Mouse (Mus musculus) limb, embryonic 14.5 days (tissue): Measurements from ENCODE around the gene Gm37419. TPM values are rescaled to one million over a fixed set of nuclear protein-coding genes. Genes with fewer than 3 reads are reported as not detected.

Source experiments
- ATAC-seq: fragments of 200-750 bp; cut with Nextera tagmentation; 2 replicates; pipeline ENCODE4 v1.8.0; 2017; ENCODE audit warnings: low read depth, moderate number of reproducible peaks, moderate TSS enrichment; ENCODE audit not compliant: low FRiP score
- DNase-seq: peaks from one replicate; pipeline ENCODE4 v3.0.0-alpha.2; 2015; ENCODE audit warnings: low spot score
- H3K27ac ChIP-seq: fragments of 300-500 bp; sonication (generic); replicated peaks from 2 replicates; pipeline ENCODE4 v1.5.1; 2014; ENCODE audit warnings: low read depth, mild to moderate bottlenecking, low read length, moderate library complexity, mixed read lengths
- H3K27me3 ChIP-seq: fragments of 300-500 bp; sonication (generic); 2 replicates; pipeline ENCODE4 v1.6.1; 2014; ENCODE audit warnings: low read length, mixed read lengths; ENCODE audit not compliant: control insufficient read depth, insufficient read depth
- H3K36me3 ChIP-seq: fragments of 300-500 bp; sonication (generic); 2 replicates; pipeline ENCODE4 v1.6.1; 2014; ENCODE audit warnings: mild to moderate bottlenecking, low read length, moderate library complexity, mixed read lengths; ENCODE audit not compliant: control insufficient read depth, insufficient read depth
- H3K4me1 ChIP-seq: fragments of 300-500 bp; sonication (generic); 2 replicates; pipeline ENCODE4 v1.6.1; 2014; ENCODE audit warnings: antibody characterized with exemption, low read length, mixed read lengths; ENCODE audit not compliant: control insufficient read depth, insufficient read depth
- H3K4me2 ChIP-seq: fragments of 300-500 bp; sonication (generic); replicated peaks from 2 replicates; pipeline ENCODE4 v1.6.1; 2014; ENCODE audit warnings: low read depth, mild to moderate bottlenecking, low read length, moderate library complexity; ENCODE audit not compliant: severe bottlenecking
- H3K4me3 ChIP-seq: fragments of 300-500 bp; sonication (generic); replicated peaks from 2 replicates; pipeline ENCODE4 v1.5.1; 2014; ENCODE audit warnings: low read length
- H3K9ac ChIP-seq: fragments of 300-500 bp; sonication (generic); 2 replicates; pipeline ENCODE4 v1.6.1; 2014; ENCODE audit warnings: mild to moderate bottlenecking, low read depth, low read length, moderate library complexity; ENCODE audit not compliant: severe bottlenecking
- H3K9me3 ChIP-seq: fragments of 300-500 bp; sonication (generic); 2 replicates; pipeline ENCODE4 v1.6.1; 2016; ENCODE audit warnings: low read length; ENCODE audit not compliant: control insufficient read depth
- POLR2A ChIP-seq: fragments of 200-500 bp; IDR thresholded peaks from 2 replicates; pipeline ENCODE4 v1.8.0; 2012; ENCODE audit warnings: inconsistent platforms, mild to moderate bottlenecking, moderate library complexity, borderline replicate concordance; ENCODE audit not compliant: insufficient read depth, insufficient read length; ENCODE audit errors: extremely low read depth
- WGBS: fragments of 180-500 bp; shearing (Covaris S2); extraction: QIAGEN DNeasy Blood & Tissue Kit; methylation state at CpG from one replicate; pipeline ENCODE4 v1.1.7; 2014; 5-methylcytosine and 5-hydroxymethylcytosine counted together
- polyA plus RNA-seq, 2 experiments: library from polyadenylated mRNA; depleted of rRNA in 1 of 2; stranded (reverse) in 1 of 2; unstranded in 1 of 2; fragments of >200 nt; fragmentation: Nextera tagmentation in 1 of 2; extraction: Ambion mirVana in 1 of 2; gene quantifications; 2 replicates each; pipeline versions ENCODE4 v1.2.1 to v1.2.3; 2012 to 2014

Gm37419 gene
- polyA plus RNA-seq, 2 experiments, result not detected

- Histone ChIP-seq H3K4me3 (peak overlapping the region; percentile 72), H3K9ac (peak overlapping the region; percentile 85), H3K27ac (peak overlapping the region; percentile 99), H3K9me3 (no peaks in the 10 kb centered on the region), H3K27me3 (no peaks in the 10 kb centered on the region; the same call in 1 of the 2 replicates), H3K36me3 (no peaks in the 10 kb centered on the region), H3K4me2 (peak overlapping the region; percentile 97), H3K4me1 (peaks cover 38% of the 10 kb centered on the region)
- no peak for DNase-seq
- under 1% methylated on average over 55 of the region's 64 CpGs for WGBS
- no peak for ATAC-seq
- no peak for TF ChIP-seq POLR2A
Measured at GRCm38 (mm10) chr16:23987341-23988156, 733 bp upstream of the Gm37419 start.

- Histone ChIP-seq H3K4me3 (peak overlapping the region; percentile 72), H3K4me2 (peak overlapping the region; percentile 97), H3K9me3 (no peaks in the 10 kb centered on the region), H3K36me3 (no peaks in the 10 kb centered on the region), H3K27ac (peak overlapping the region; percentile 99), H3K27me3 (no peaks in the 10 kb centered on the region; the same call in 1 of the 2 replicates), H3K9ac (peak overlapping the region; percentile 85), H3K4me1 (peaks cover 35% of the 10 kb centered on the region)
- no peak for DNase-seq
- TF ChIP-seq POLR2A, result no peak
- under 1% methylated on average over 13 of the region's 13 CpGs for WGBS
- ATAC-seq, result no peak
Measured at GRCm38 (mm10) chr16:23988157-23988465, 171 bp upstream of the Gm37419 start.

GRCm38 (mm10) chr16:23989209-23990160, 1.2 kb downstream of the Gm37419 start:
- DNase-seq, result peak; percentile 68
- H3K36me3 ChIP-seq, result no peaks in the 10 kb centered on the region
- H3K9me3 ChIP-seq, result no peaks in the 10 kb centered on the region
- H3K9ac ChIP-seq, result peak overlapping the region; percentile 85
- peak overlapping the region; percentile 97 for H3K4me2 ChIP-seq
- peak overlapping the region; percentile 72 for H3K4me3 ChIP-seq
- peak overlapping the region; percentile 99 for H3K27ac ChIP-seq
- peaks cover 39% of the 10 kb centered on the region for H3K4me1 ChIP-seq
- no peak for TF ChIP-seq POLR2A
- no peak for ATAC-seq
- H3K27me3 ChIP-seq, result no peaks in the 10 kb centered on the region; the same call in 1 of the 2 replicates
- WGBS, result 3% methylated on average over 25 of the region's 25 CpGs

GRCm38 (mm10) chr16:23990161-23990970, 2.1 kb downstream of the Gm37419 start:
- H3K36me3 ChIP-seq, result no peaks in the 10 kb centered on the region
- no peaks in the 10 kb centered on the region for H3K9me3 ChIP-seq
- no peak for TF ChIP-seq POLR2A
- H3K4me3 ChIP-seq, result peak overlapping the region; percentile 72
- DNase-seq, result no peak
- no peaks in the 10 kb centered on the region; the same call in 1 of the 2 replicates for H3K27me3 ChIP-seq
- WGBS, result 36% methylated on average over 11 of the region's 11 CpGs
- no peak overlapping the region for H3K27ac ChIP-seq
- no peak for ATAC-seq
- no peak overlapping the region for H3K9ac ChIP-seq
- H3K4me1 ChIP-seq, result peaks cover 34% of the 10 kb centered on the region
- peak overlapping the region; percentile 97 for H3K4me2 ChIP-seq
